Mouse (Mus musculus): ENCODE measurements around the gene Wdr82.

Wdr82 gene

GRCm38 (mm10) chr9:106225469-106226150, 54.9 kb downstream of the Wdr82 start:
- no peak for ATAC-seq (ENCODE audit: low TSS enrichment)

- ATAC-seq (ENCODE audit: low TSS enrichment), result peak; percentile 82
Observed at GRCm38 (mm10) chr9:106226151-106226682, 55.5 kb downstream of the Wdr82 start.

- no peak for ATAC-seq (ENCODE audit: low TSS enrichment)
Observed at GRCm38 (mm10) chr9:106227790-106228429, 57.2 kb downstream of the Wdr82 start.

GRCm38 (mm10) chr9:106230051-106230733, 59.5 kb downstream of the Wdr82 start:
- ATAC-seq (ENCODE audit: low TSS enrichment), result no peak

DNA sequence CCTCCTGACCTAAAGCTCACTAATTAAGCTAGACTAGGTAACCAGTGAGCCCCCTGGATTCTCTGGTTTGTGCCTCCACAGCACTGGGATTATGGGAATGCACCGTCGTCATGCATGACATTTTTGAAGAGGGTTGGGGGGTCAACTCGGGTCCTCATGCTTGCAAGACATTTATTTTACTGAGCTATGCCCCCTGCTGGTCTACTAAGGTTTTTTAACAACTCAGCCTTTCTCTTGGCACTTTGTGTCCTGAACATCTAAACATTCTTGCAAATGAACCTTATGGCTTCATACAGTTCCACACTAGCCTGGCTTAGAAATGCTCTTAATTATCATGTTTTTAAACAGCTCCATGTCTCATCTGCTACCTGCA, 60.0 kb downstream of the Wdr82 start:
- no peak for ATAC-seq (ENCODE audit: low TSS enrichment)

GRCm38 (mm10) chr9:106231220-106231619, 60.5 kb downstream of the Wdr82 start:
- no peak for ATAC-seq (ENCODE audit: low TSS enrichment)

DNA sequence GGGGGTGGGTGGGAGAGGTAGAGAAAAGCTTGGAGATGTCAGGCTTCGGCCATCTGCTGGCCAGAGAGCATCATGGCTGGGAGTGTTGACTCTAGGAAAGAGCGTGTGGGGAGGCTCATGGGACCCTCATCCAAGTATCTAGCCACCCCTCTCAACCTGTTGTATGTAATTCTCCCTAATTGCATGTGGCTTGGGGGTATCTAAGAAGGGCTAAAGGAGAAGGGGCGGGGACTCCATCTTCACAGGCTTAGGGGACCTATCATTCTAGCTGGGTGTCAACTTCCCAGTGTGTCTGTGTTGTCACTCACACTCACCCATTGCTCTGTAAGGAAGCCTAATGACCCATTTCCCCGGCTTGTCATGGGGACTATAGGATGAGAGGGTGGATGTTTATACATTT, 61.1 kb downstream of the Wdr82 start:
- ATAC-seq (ENCODE audit: low TSS enrichment), result no peak

DNA sequence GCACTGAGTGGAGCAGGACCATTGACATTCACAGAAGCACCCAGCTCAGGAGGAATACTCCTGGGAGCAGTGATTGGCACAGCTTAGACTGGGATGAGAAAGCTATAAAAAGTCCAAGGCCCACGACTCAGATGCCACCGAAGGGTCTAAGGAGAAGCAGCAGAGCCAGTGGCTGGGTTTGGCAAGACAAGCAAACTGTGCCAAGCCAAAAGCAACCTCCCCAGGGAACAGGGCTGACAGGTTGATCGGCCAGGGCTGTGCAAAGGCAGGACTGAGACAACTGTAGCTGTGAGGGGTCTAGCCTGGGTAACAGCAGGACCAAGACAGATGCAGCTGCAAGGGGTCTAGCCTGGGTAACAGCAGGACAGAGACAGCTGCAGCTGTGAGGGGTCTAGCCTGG, 62.2 kb downstream of the Wdr82 start:
- no peak for ATAC-seq (ENCODE audit: low TSS enrichment)

DNA sequence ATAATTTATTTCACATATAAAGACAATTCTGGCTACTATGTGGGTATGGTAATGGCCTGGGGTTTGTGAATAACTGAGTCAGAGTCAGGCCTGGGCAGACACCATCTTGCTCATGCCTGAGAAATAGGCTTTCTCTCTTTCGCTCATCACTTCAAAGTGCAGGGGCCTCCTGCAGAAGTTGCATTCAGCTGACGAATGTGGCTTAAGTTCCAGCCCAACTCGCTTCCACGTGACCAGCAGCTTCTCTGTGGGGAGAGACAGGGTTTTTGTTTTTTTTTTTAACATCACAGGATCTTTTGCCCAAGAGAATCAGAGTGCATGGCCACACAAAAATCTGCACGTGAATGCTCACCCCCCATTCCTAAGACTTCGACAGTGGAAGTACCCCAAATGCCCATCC, 63.2 kb downstream of the Wdr82 start:
- no peak for ATAC-seq (ENCODE audit: low TSS enrichment)

DNA sequence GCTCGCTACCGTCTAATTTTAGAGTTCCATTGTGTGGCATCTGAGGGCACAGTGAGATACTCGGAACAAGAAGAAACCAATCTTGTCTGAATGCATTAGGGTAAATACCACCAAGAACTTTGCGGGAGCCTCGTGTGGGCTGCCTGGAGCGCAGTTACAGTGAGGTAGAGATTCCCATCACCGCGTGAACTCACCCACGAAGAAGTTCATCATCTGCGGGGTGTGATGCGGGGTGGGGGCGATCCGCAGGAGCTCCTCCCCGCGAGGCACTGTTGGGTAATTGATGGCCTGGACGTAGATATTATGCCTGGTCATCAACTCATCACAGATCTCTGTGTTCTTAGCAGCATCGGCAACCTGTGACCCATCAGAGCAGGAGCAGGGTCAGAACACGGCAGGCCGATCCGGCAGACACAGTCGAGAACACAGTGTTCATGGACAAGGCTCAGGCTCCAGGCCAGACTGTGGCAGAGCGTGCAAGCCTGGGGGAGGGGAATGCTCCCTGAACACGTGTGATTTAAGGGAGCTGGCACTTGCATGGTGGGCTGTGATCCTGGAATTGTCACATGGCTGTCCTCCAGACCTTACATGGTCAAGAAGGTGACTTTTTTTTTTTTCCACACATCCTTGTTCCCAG, 64.6 kb downstream of the Wdr82 start:
- 0 out of 2 replicates have a peak, but pooled peaks have one; percentile 22 for ATAC-seq (ENCODE audit: low TSS enrichment)

GRCm38 (mm10) chr9:106236156-106236817, 65.6 kb downstream of the Wdr82 start:
- no peak for ATAC-seq (ENCODE audit: low TSS enrichment)

- no peak for ATAC-seq (ENCODE audit: low TSS enrichment)
Observed at GRCm38 (mm10) chr9:106236818-106237211, 66.1 kb downstream of the Wdr82 start.

GRCm38 (mm10) chr9:106237401-106237800, 66.7 kb downstream of the Wdr82 start:
- no peak for ATAC-seq (ENCODE audit: low TSS enrichment)

DNA sequence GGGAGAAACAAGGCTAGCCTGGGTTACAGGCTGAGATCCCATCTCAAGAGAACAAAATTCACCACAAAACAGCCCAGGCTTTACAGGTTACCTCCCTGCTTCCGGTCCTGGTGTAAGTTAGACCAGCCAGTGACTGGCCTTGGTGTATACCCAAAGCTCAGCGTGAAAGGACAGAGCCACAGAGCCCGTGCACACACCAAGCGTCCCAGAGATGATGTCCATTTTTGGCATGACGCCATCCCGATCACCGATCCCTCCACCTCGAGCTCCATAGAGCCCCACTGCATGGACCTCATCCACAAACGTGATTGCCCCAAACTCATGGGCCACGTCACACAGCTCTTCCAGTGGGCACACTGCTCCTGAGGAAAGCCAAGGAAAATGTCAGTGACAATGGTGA, 67.2 kb downstream of the Wdr82 start:
- ATAC-seq (ENCODE audit: low TSS enrichment), result no peak
